23 mouse cellular contexts compared by ENCODE assay signal in genomic region chr4:154936542-154937255, GRCm38 (mm10). TPM values are rescaled to one million over a fixed set of nuclear protein-coding genes. Genes with fewer than 3 reads are reported as not detected.
DNase-seq lines count a peak whose midpoint lies in the region; TF ChIP-seq lines count a peak whose summit lies in the region.
"Had no signal": no experiment of that assay in that cellular context is flagged by ENCODE, and none has a peak within 500 bp of the region (broad histone marks: within the 10 kb centered on the region; RNA-seq: fewer than 3 reads in every experiment).

No protein-coding gene starts in this region.

- TF ChIP-seq CTCF in layer of hippocampus, adult 2 months (conservative IDR thresholded peaks at IDR 0.05): no peak
- no peak for TF ChIP-seq CTCF in brain, embryonic 14.5 days (IDR thresholded peaks at IDR 0.05; ENCODE audit: borderline replicate concordance, extremely low read depth, insufficient read depth, insufficient read length)

- H3K4me3 ChIP-seq in layer of hippocampus, adult 2 months: no peak overlapping the region
- H3K4me3 ChIP-seq: gastrocnemius, adult 2 months; heart, adult 2 months; hindbrain, embryonic 13.5 days; liver, embryonic 12.5 days; lung, embryonic 15.5 days; megakaryocyte, embryonic 14.5 days had no signal

- H3K27ac ChIP-seq in layer of hippocampus, adult 2 months: 0 out of 2 replicates have a peak overlapping the region, but pooled peaks have one; percentile 4
- H3K27ac ChIP-seq: gastrocnemius, adult 2 months; heart, adult 2 months; hindbrain, embryonic 13.5 days; liver, embryonic 12.5 days; lung, embryonic 15.5 days; stomach, postnatal 0 days had no signal

- DNase-seq in layer of hippocampus, adult 2 months (ENCODE audit: low spot score in 2 of 2): no peak
- DNase-seq in layer of hippocampus, adult 9-10 months (ENCODE audit: low spot score): no peak
- DNase-seq in 416B (ENCODE audit: low read depth): peak; percentile 21
- peak; percentile 36 for DNase-seq in brain, embryonic 14.5 days (ENCODE audit: low read depth)
- DNase-seq in thymus, postnatal 0 days (ENCODE audit: low spot score): peak; percentile 79
- no peak for DNase-seq in heart, adult 11 months
- DNase-seq in layer of hippocampus, adult 9-11 months: no peak
- no peak for DNase-seq in cerebellum, adult 11 months
- DNase-seq: adrenal gland, adult 8-10 months; cerebellum, postnatal 14 days; gastrocnemius, adult 2 months; heart, adult 2 months; kidney, adult 11 months; kidney, postnatal 14 days; layer of hippocampus, postnatal 36 days; left cerebral cortex, postnatal 4 days; right cerebral cortex, postnatal 4 days had no signal

- TF ChIP-seq POLR2A in brain, embryonic 14.5 days (IDR thresholded peaks at IDR 0.05; ENCODE audit: borderline replicate concordance, extremely low read depth, insufficient read depth, insufficient read length, poor library complexity, severe bottlenecking): no peak

RNA-seq across cellular contexts. Expression of gene Tnfrsf14, which starts 8.3 kb away (rescaled TPM):
- 1 to 10 TPM in 1 of 2 experiments, under 1 TPM in 1; 0.84 to 1.3 TPM for total RNA-seq in layer of hippocampus, adult 2 months (2021)
- polyA plus RNA-seq in brain, embryonic 14.5 days (2012; rRNA removed): 0.79 and 1.8 TPM in 2 replicates
- 5.3 and 6.4 TPM in 2 replicates for polyA plus RNA-seq in thymus, postnatal 0 days (2015; fragmentation: Nextera tagmentation; extraction: Ambion mirVana)

RNA-seq across cellular contexts. Expression of gene Hes5, which starts 24.0 kb away (rescaled TPM):
- total RNA-seq in layer of hippocampus, adult 2 months (2021): 10 to 100 TPM; 24.7 to 30.7 TPM
- polyA plus RNA-seq in brain, embryonic 14.5 days (2012; rRNA removed): 76.0 and 114 TPM in 2 replicates
- 3.3 and 3.6 TPM in 2 replicates for polyA plus RNA-seq in thymus, postnatal 0 days (2015; fragmentation: Nextera tagmentation; extraction: Ambion mirVana)
- total RNA-seq: adrenal gland, adult 8-10 months; gastrocnemius, adult 2 months; heart, adult 2 months had no signal
- polyA plus RNA-seq: heart, postnatal 0 days had no signal

RNA-seq across cellular contexts. Expression of gene Pank4, which starts 27.2 kb away (rescaled TPM):
- 10 to 100 TPM; 41.8 to 43.0 TPM for total RNA-seq in layer of hippocampus, adult 2 months (2021)
- polyA plus RNA-seq in brain, embryonic 14.5 days (2012; rRNA removed): 68.0 and 95.5 TPM in 2 replicates
- polyA plus RNA-seq in thymus, postnatal 0 days (2015; fragmentation: Nextera tagmentation; extraction: Ambion mirVana): 41.5 and 42.9 TPM in 2 replicates

RNA-seq across cellular contexts. Expression of gene Fam213b, which starts 37.8 kb away (rescaled TPM):
- total RNA-seq in layer of hippocampus, adult 2 months (2021): 10 to 100 TPM; 48.1 to 48.9 TPM
- 28.9 and 30.7 TPM in 2 replicates for polyA plus RNA-seq in brain, embryonic 14.5 days (2012; rRNA removed)
- 229 and 245 TPM in 2 replicates for polyA plus RNA-seq in thymus, postnatal 0 days (2015; fragmentation: Nextera tagmentation; extraction: Ambion mirVana)

Comparison
In these comparisons a context has a peak if more than half of its experiments do, and no peak if none do; other contexts are left out.
1. DNase-seq: peak in 416B (single experiment), brain, embryonic 14.5 days (single experiment) and thymus, postnatal 0 days (single experiment); none in layer of hippocampus, adult 2 months (0 of 2), layer of hippocampus, adult 9-10 months (single experiment), heart, adult 11 months (single experiment), layer of hippocampus, adult 9-11 months (single experiment) and cerebellum, adult 11 months (single experiment).
2. RNA of gene Hes5, which starts 24.0 kb away (polyA plus RNA-seq): 76.0 to 114 TPM in brain, embryonic 14.5 days; 3.3 to 3.6 TPM in thymus, postnatal 0 days; every median in the first group is over 10 times any median in the second.